Mouse (Mus musculus) frontal cortex, postnatal 36 days (tissue): ENCODE results near the gene Cbarp.

ENCODE experiments used
- DNase-seq, 2 experiments: peaks; one replicate each; pipeline ENCODE4 v3.0.0; 2022; ENCODE audit warnings: low spot score in 2 of 2

Cbarp gene

GRCm38 (mm10) chr10:80144864-80145838 is 4.5 kb upstream of the Cbarp start:
- DNase-seq, result peak in 1 of 2 experiments; percentile 77

- DNase-seq, result no peak
These were observed 3.5 kb upstream of the Cbarp start for GRCm38 (mm10) chr10:80144159-80144558.

GRCm38 (mm10) chr10:80143664-80144063 is 3.0 kb upstream of the Cbarp start:
- no peak for DNase-seq

- no peak for DNase-seq
These were observed 1.9 kb upstream of the Cbarp start for GRCm38 (mm10) chr10:80142530-80142925.

GRCm38 (mm10) chr10:80141786-80142529 is 1.3 kb upstream of the Cbarp start:
- DNase-seq, result peak; percentile 91 to 96

GRCm38 (mm10) chr10:80141243-80141642 is 608 bp upstream of the Cbarp start:
- peak; percentile 97 for DNase-seq

- DNase-seq, result no peak
These were observed 515 bp downstream of the Cbarp start for GRCm38 (mm10) chr10:80139975-80140665.

GRCm38 (mm10) chr10:80139439-80139775 is 1.2 kb downstream of the Cbarp start:
- DNase-seq, result no peak

GRCm38 (mm10) chr10:80138553-80139438 is 1.8 kb downstream of the Cbarp start, which contains the start of gene Atp5d:
Atp5d (plus strand) TSS chr10:80138632.
- DNase-seq, result peak; percentile 71 to 79

- DNase-seq, result peak; percentile 60
These were observed 2.7 kb downstream of the Cbarp start for GRCm38 (mm10) chr10:80137626-80138552.

GRCm38 (mm10) chr10:80136952-80137625 is 3.5 kb downstream of the Cbarp start:
- peak; percentile 38 to 52 for DNase-seq

- no peak for DNase-seq
These were observed 4.3 kb downstream of the Cbarp start for GRCm38 (mm10) chr10:80136179-80136951.

GRCm38 (mm10) chr10:80135641-80136040 is 5.0 kb downstream of the Cbarp start:
- no peak for DNase-seq

GRCm38 (mm10) chr10:80135161-80135560 is 5.5 kb downstream of the Cbarp start:
- no peak for DNase-seq

GRCm38 (mm10) chr10:80134421-80134820 is 6.2 kb downstream of the Cbarp start:
- DNase-seq, result no peak

GRCm38 (mm10) chr10:80133226-80133849 is 7.3 kb downstream of the Cbarp start:
- no peak for DNase-seq

- peak in 1 of 2 experiments; percentile 39 for DNase-seq
These were observed 8.7 kb downstream of the Cbarp start for GRCm38 (mm10) chr10:80131952-80132350.
